ENCODE assay signal across 8 mouse cellular contexts in the genomic region with DNA sequence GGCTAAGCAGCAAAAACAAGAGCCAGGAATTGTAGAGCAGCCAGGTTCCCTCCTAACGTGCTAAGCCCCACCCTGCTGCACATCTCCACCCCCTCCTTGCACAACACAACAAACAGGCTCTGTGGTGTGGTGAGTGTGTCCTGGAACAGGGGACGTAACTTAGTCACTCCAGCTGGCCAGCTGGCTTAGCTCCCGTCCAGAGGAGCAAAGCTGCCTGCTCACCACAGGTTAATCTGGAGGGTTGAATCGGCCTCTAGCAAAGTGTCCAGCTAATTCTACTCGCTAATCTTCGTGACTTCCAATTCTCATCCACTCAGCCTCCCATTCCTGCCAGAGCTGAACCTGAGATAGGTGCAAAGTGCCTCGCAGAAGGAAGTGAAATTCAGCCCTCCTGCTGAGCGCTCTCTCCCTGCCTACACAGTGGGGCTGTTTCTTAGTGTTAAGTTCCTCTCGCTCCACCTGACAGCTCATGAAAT. TPM values are rescaled to one million over a fixed set of nuclear protein-coding genes. Genes with fewer than 3 reads are reported as not detected.
DNase-seq lines count a peak whose midpoint lies in the region; ATAC-seq lines count a peak whose summit lies in the region.

No protein-coding gene starts in this region.

- H3K9me3 ChIP-seq in midbrain, embryonic 10.5 days (replicated peaks) = no peaks in the 10 kb centered on the region
- H3K9me3 ChIP-seq in midbrain, embryonic 16.5 days (replicated peaks; ENCODE audit: control insufficient read depth, low read length, poor library complexity, severe bottlenecking) = no peaks in the 10 kb centered on the region
- H3K9me3 ChIP-seq in embryonic facial prominence, embryonic 10.5 days = no peaks in the 10 kb centered on the region
- no peaks in the 10 kb centered on the region for H3K9me3 ChIP-seq in limb, embryonic 13.5 days
- 0 out of 2 replicates have a peak, but pooled peaks cover 3% of the 10 kb centered on the region for H3K9me3 ChIP-seq in midbrain, embryonic 15.5 days

- H3K4me1 ChIP-seq in midbrain, embryonic 10.5 days = peaks cover 76% of the 10 kb centered on the region
- peaks cover 35% of the 10 kb centered on the region for H3K4me1 ChIP-seq in midbrain, embryonic 16.5 days (ENCODE audit: control insufficient read depth, insufficient read depth, low read length)
- peaks cover 76% of the 10 kb centered on the region for H3K4me1 ChIP-seq in embryonic facial prominence, embryonic 10.5 days
- H3K4me1 ChIP-seq in limb, embryonic 13.5 days = peaks cover 66% of the 10 kb centered on the region
- peaks cover 51% of the 10 kb centered on the region for H3K4me1 ChIP-seq in midbrain, embryonic 15.5 days

- no peak for DNase-seq in midbrain, embryonic 10.5 days (ENCODE audit: low spot score)
- peak; percentile 24 for DNase-seq in embryonic facial prominence, embryonic 10.5 days (ENCODE audit: low spot score)
- DNase-seq in heart, postnatal 4 days = peak; percentile 48
- DNase-seq in right cerebral cortex, postnatal 10 days (ENCODE audit: low spot score in 2 of 2) = no peak
- no peak for DNase-seq in layer of hippocampus, adult 9-11 months

- ATAC-seq in midbrain, embryonic 16.5 days = no peak
- ATAC-seq in limb, embryonic 13.5 days (ENCODE audit: low FRiP score, low read depth) = no peak
- ATAC-seq in midbrain, embryonic 15.5 days (replicated peaks) = no peak

- no peak overlapping the region for H3K4me2 ChIP-seq in midbrain, embryonic 16.5 days (ENCODE audit: low read length)
- peak overlapping the region; percentile 95 for H3K4me2 ChIP-seq in limb, embryonic 13.5 days (replicated peaks)
- peak overlapping the region; percentile 85; the same call in 1 of the 2 replicates for H3K4me2 ChIP-seq in midbrain, embryonic 15.5 days

- H3K9ac ChIP-seq in midbrain, embryonic 16.5 days (ENCODE audit: low read depth, low read length) = no peak overlapping the region
- H3K9ac ChIP-seq in limb, embryonic 13.5 days = peak overlapping the region; percentile 85
- H3K9ac ChIP-seq in midbrain, embryonic 15.5 days = no peak overlapping the region

- no peaks in the 10 kb centered on the region for H3K36me3 ChIP-seq in midbrain, embryonic 10.5 days
- no peaks in the 10 kb centered on the region for H3K36me3 ChIP-seq in midbrain, embryonic 16.5 days (ENCODE audit: control insufficient read depth, insufficient read depth, low read length)
- H3K36me3 ChIP-seq in embryonic facial prominence, embryonic 10.5 days (replicated peaks) = no peaks in the 10 kb centered on the region; the same call in 1 of the 2 replicates
- H3K36me3 ChIP-seq in limb, embryonic 13.5 days = no peaks in the 10 kb centered on the region
- H3K36me3 ChIP-seq in midbrain, embryonic 15.5 days (replicated peaks) = no peaks in the 10 kb centered on the region

- peaks cover 32% of the 10 kb centered on the region for H3K27me3 ChIP-seq in midbrain, embryonic 10.5 days (ENCODE audit: low read depth, poor library complexity, severe bottlenecking)
- H3K27me3 ChIP-seq in midbrain, embryonic 16.5 days (ENCODE audit: control insufficient read depth, insufficient read depth, low read depth, low read length) = peaks cover 8% of the 10 kb centered on the region
- H3K27me3 ChIP-seq in embryonic facial prominence, embryonic 10.5 days (replicated peaks; ENCODE audit: low read depth, poor library complexity, severe bottlenecking) = peaks cover 16% of the 10 kb centered on the region; the same call in 1 of the 2 replicates
- H3K27me3 ChIP-seq in limb, embryonic 13.5 days = no peaks in the 10 kb centered on the region
- 0 out of 2 replicates have a peak, but pooled peaks cover 11% of the 10 kb centered on the region for H3K27me3 ChIP-seq in midbrain, embryonic 15.5 days (replicated peaks)

- 5% methylated on average over 9 of the region's 9 CpGs for WGBS in midbrain, embryonic 10.5 days
- WGBS in midbrain, embryonic 16.5 days = 11% methylated on average over 9 of the region's 9 CpGs
- 8% methylated on average over 9 of the region's 9 CpGs for WGBS in embryonic facial prominence, embryonic 10.5 days
- 9% methylated on average over 9 of the region's 9 CpGs for WGBS in limb, embryonic 13.5 days
- 9% methylated on average over 9 of the region's 9 CpGs for WGBS in midbrain, embryonic 15.5 days

- H3K4me3 ChIP-seq in midbrain, embryonic 10.5 days = peak overlapping the region; percentile 95
- no peak overlapping the region for H3K4me3 ChIP-seq in midbrain, embryonic 16.5 days (ENCODE audit: low read depth, low read length)
- H3K4me3 ChIP-seq in embryonic facial prominence, embryonic 10.5 days = peak overlapping the region; percentile 93
- H3K4me3 ChIP-seq in limb, embryonic 13.5 days = peak overlapping the region; percentile 88
- no peak overlapping the region for H3K4me3 ChIP-seq in midbrain, embryonic 15.5 days

- H3K27ac ChIP-seq in midbrain, embryonic 10.5 days (replicated peaks) = peak overlapping the region; percentile 55; the same call in 1 of the 2 replicates
- H3K27ac ChIP-seq in midbrain, embryonic 16.5 days (ENCODE audit: low read length) = no peak overlapping the region
- peak overlapping the region; percentile 91 for H3K27ac ChIP-seq in embryonic facial prominence, embryonic 10.5 days (replicated peaks)
- no peak overlapping the region; the same call in 1 of the 2 replicates for H3K27ac ChIP-seq in limb, embryonic 13.5 days
- H3K27ac ChIP-seq in midbrain, embryonic 15.5 days = no peak overlapping the region

RNA-seq across cellular contexts. Expression of gene Bmf, which starts 1.9 kb away (rescaled TPM):
- polyA plus RNA-seq in midbrain, embryonic 10.5 days (2016; fragmentation: Nextera tagmentation; extraction: Ambion mirVana) = 2.9 and 3.0 TPM in 2 replicates
- polyA plus RNA-seq in midbrain, embryonic 16.5 days (2015; fragmentation: Nextera tagmentation; extraction: Ambion mirVana) = 1.2 and 2.0 TPM in 2 replicates
- 5.6 and 6.0 TPM in 2 replicates for polyA plus RNA-seq in embryonic facial prominence, embryonic 10.5 days (2016; fragmentation: Nextera tagmentation; extraction: Ambion mirVana)
- total RNA-seq in heart, postnatal 4 days (2021) = 1 to 10 TPM; 4.2 to 7.6 TPM
- 6.8 and 7.3 TPM in 2 replicates for polyA plus RNA-seq in limb, embryonic 13.5 days (2015; fragmentation: Nextera tagmentation; extraction: Ambion mirVana)
- polyA plus RNA-seq in midbrain, embryonic 15.5 days (2015; fragmentation: Nextera tagmentation; extraction: Ambion mirVana) = 3.3 and 4.3 TPM in 2 replicates

RNA-seq across cellular contexts. Expression of gene Bub1b, which starts 50.4 kb away (rescaled TPM):
- 146 and 150 TPM in 2 replicates for polyA plus RNA-seq in midbrain, embryonic 10.5 days (2016; fragmentation: Nextera tagmentation; extraction: Ambion mirVana)
- polyA plus RNA-seq in midbrain, embryonic 16.5 days (2015; fragmentation: Nextera tagmentation; extraction: Ambion mirVana) = 7.0 and 8.8 TPM in 2 replicates
- polyA plus RNA-seq in embryonic facial prominence, embryonic 10.5 days (2016; fragmentation: Nextera tagmentation; extraction: Ambion mirVana) = 162 and 169 TPM in 2 replicates
- total RNA-seq in heart, postnatal 4 days (2021) = 10 to 100 TPM; 39.5 to 50.3 TPM
- polyA plus RNA-seq in limb, embryonic 13.5 days (2015; fragmentation: Nextera tagmentation; extraction: Ambion mirVana) = 85.6 and 89.9 TPM in 2 replicates
- 10.7 and 15.0 TPM in 2 replicates for polyA plus RNA-seq in midbrain, embryonic 15.5 days (2015; fragmentation: Nextera tagmentation; extraction: Ambion mirVana)

Comparison
In these comparisons a context has a peak if more than half of its experiments do, and no peak if none do; other contexts are left out.
1. H3K27ac ChIP-seq: peak in midbrain, embryonic 10.5 days (single experiment) and embryonic facial prominence, embryonic 10.5 days (single experiment); none in midbrain, embryonic 16.5 days (single experiment), limb, embryonic 13.5 days (single experiment) and midbrain, embryonic 15.5 days (single experiment).
2. H3K4me3 ChIP-seq: peak in midbrain, embryonic 10.5 days (single experiment), embryonic facial prominence, embryonic 10.5 days (single experiment) and limb, embryonic 13.5 days (single experiment); none in midbrain, embryonic 16.5 days (single experiment) and midbrain, embryonic 15.5 days (single experiment).
3. DNase-seq: peak in embryonic facial prominence, embryonic 10.5 days (single experiment) and heart, postnatal 4 days (single experiment); none in midbrain, embryonic 10.5 days (single experiment), right cerebral cortex, postnatal 10 days (0 of 2) and layer of hippocampus, adult 9-11 months (single experiment).